9 mouse cellular contexts compared by ENCODE assay signal in the genomic region with DNA sequence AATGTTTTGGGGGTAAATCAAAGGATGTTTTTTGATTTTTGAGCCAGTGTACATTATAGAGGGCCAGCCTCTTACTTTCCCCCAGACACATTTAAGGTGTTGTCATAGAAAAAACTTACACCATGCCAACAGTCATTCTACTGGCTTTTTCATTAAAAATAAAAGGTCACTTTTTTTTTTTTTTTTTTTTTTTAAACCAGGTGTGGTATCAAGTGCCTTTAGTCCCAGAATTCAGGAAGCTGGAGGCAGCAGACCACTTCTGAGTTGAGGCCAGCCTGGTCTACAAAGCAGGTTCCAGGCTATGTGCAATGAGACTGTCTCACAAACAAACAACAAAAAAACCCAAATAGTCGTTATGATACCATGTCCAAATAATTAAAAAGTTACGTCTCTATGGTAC. TPM values are rescaled to one million over a fixed set of nuclear protein-coding genes. Genes with fewer than 3 reads are reported as not detected.
DNase-seq lines count a peak whose midpoint lies in the region; ATAC-seq and TF ChIP-seq lines count a peak whose summit lies in the region.
"Had no signal": no experiment of that assay in that cellular context is flagged by ENCODE, and none has a peak within 500 bp of the region (broad histone marks: within the 10 kb centered on the region; RNA-seq: fewer than 3 reads in every experiment).

No protein-coding gene starts in this region.

- 68% methylated on average over 2 of the region's 2 CpGs for WGBS in heart, embryonic 15.5 days
- WGBS in lung, postnatal 0 days, result 54% methylated on average over 2 of the region's 2 CpGs
- 74% methylated on average over 2 of the region's 2 CpGs for WGBS in forebrain, embryonic 16.5 days
- WGBS in small intestine, adult 2 months, result 10% methylated on average over 2 of the region's 2 CpGs

- no peak for ATAC-seq in heart, embryonic 15.5 days (replicated peaks; ENCODE audit: insufficient number of reproducible peaks, insufficient read depth, low FRiP score, low read depth)
- ATAC-seq in lung, postnatal 0 days, result no peak
- no peak for ATAC-seq in forebrain, embryonic 16.5 days

- H3K36me3 ChIP-seq in heart, embryonic 15.5 days, result 0 out of 2 replicates have a peak, but pooled peaks cover under 1% of the 10 kb centered on the region
- peaks cover 2% of the 10 kb centered on the region; the same call in 1 of the 2 replicates for H3K36me3 ChIP-seq in lung, postnatal 0 days (ENCODE audit: insufficient read depth, low read length)
- H3K36me3 ChIP-seq in forebrain, embryonic 16.5 days (ENCODE audit: control insufficient read depth, insufficient read depth), result no peaks in the 10 kb centered on the region
- peaks cover 33% of the 10 kb centered on the region for H3K36me3 ChIP-seq in small intestine, adult 2 months (ENCODE audit: control insufficient read depth, insufficient read depth, low read length)

- no peaks in the 10 kb centered on the region for H3K9me3 ChIP-seq in heart, embryonic 15.5 days (replicated peaks)
- no peaks in the 10 kb centered on the region for H3K9me3 ChIP-seq in lung, postnatal 0 days (ENCODE audit: low read length)
- H3K9me3 ChIP-seq in forebrain, embryonic 16.5 days (ENCODE audit: control insufficient read depth, low read length), result no peaks in the 10 kb centered on the region

- no peak for TF ChIP-seq POLR2A in small intestine, adult 2 months (IDR thresholded peaks at IDR 0.05; ENCODE audit: low read depth, low read length)

- H3K9ac ChIP-seq in heart, embryonic 15.5 days, result peak overlapping the region; percentile 32
- H3K9ac ChIP-seq in lung, postnatal 0 days (replicated peaks; ENCODE audit: low read depth), result no peak overlapping the region
- no peak overlapping the region for H3K9ac ChIP-seq in forebrain, embryonic 16.5 days (replicated peaks; ENCODE audit: low read depth, low read length)

- no peak overlapping the region for H3K4me3 ChIP-seq in heart, embryonic 15.5 days
- no peak overlapping the region for H3K4me3 ChIP-seq in lung, postnatal 0 days (ENCODE audit: low read depth, low read length)
- no peak overlapping the region for H3K4me3 ChIP-seq in forebrain, embryonic 16.5 days (replicated peaks; ENCODE audit: low read length)
- H3K4me3 ChIP-seq in small intestine, adult 2 months (ENCODE audit: low read depth, low read length), result no peak overlapping the region

- peaks cover 51% of the 10 kb centered on the region for H3K4me1 ChIP-seq in heart, embryonic 15.5 days (replicated peaks)
- H3K4me1 ChIP-seq in lung, postnatal 0 days (ENCODE audit: insufficient read depth, low read depth, low read length), result peaks cover 15% of the 10 kb centered on the region; the same call in 1 of the 2 replicates
- peaks cover 71% of the 10 kb centered on the region for H3K4me1 ChIP-seq in forebrain, embryonic 16.5 days (replicated peaks; ENCODE audit: control insufficient read depth, insufficient read depth, low read length)
- H3K4me1 ChIP-seq in small intestine, adult 2 months (ENCODE audit: control insufficient read depth, insufficient read depth, insufficient read length, low read length), result peaks cover 30% of the 10 kb centered on the region

- intact Hi-C loops in gastrocnemius, postnatal 36 days (cut with DNase I), result no loop called here

- DNase-seq in heart, adult 8-10 months (ENCODE audit: low spot score), result no peak
- DNase-seq in lung, postnatal 0 days (ENCODE audit: low spot score), result no peak
- DNase-seq in lung, postnatal 25 days (ENCODE audit: low spot score), result no peak
- DNase-seq in gastrocnemius, postnatal 36 days, result no peak
- no peak for DNase-seq in cerebellum, postnatal 14 days
- DNase-seq: cerebellum, adult 9-11 months had no signal

- TF ChIP-seq EP300 in lung, postnatal 0 days (IDR thresholded peaks at IDR 0.05), result no peak

- TF ChIP-seq CTCF in lung, postnatal 0 days (IDR thresholded peaks at IDR 0.05), result no peak
- TF ChIP-seq CTCF in small intestine, adult 2 months (IDR thresholded peaks at IDR 0.05; ENCODE audit: extremely low read depth, insufficient read length, insufficient replicate concordance, low read depth, low read length), result no peak

- H3K27me3 ChIP-seq in heart, embryonic 15.5 days, result no peaks in the 10 kb centered on the region
- no peaks in the 10 kb centered on the region for H3K27me3 ChIP-seq in lung, postnatal 0 days (replicated peaks; ENCODE audit: insufficient read depth, low read length)
- H3K27me3 ChIP-seq in forebrain, embryonic 16.5 days (replicated peaks; ENCODE audit: control insufficient read depth, insufficient read depth, low read length), result no peaks in the 10 kb centered on the region
- no peaks in the 10 kb centered on the region for H3K27me3 ChIP-seq in small intestine, adult 2 months (ENCODE audit: control insufficient read depth, insufficient read depth, low read length)

- H3K27ac ChIP-seq in heart, embryonic 15.5 days, result peak overlapping the region; percentile 96
- no peak overlapping the region for H3K27ac ChIP-seq in lung, postnatal 0 days (ENCODE audit: low read length)
- H3K27ac ChIP-seq in forebrain, embryonic 16.5 days (ENCODE audit: low read length), result peak overlapping the region; percentile 35
- peak overlapping the region; percentile 89 for H3K27ac ChIP-seq in small intestine, adult 2 months (ENCODE audit: insufficient read depth, low read depth, low read length)

- H3K4me2 ChIP-seq in heart, embryonic 15.5 days, result peak overlapping the region; percentile 84; the same call in 1 of the 2 replicates
- H3K4me2 ChIP-seq in lung, postnatal 0 days (replicated peaks; ENCODE audit: low read depth, low read length), result peak overlapping the region; percentile 15; the same call in 1 of the 2 replicates
- H3K4me2 ChIP-seq in forebrain, embryonic 16.5 days (ENCODE audit: low read length), result 0 out of 2 replicates have a peak overlapping the region, but pooled peaks have one; percentile 23

RNA-seq across cellular contexts. Expression of gene Irf2bp2, which starts 7.7 kb away (rescaled TPM):
- 10.3 and 10.4 TPM in 2 replicates for polyA plus RNA-seq in heart, embryonic 15.5 days (2015; fragmentation: Nextera tagmentation; extraction: Ambion mirVana)
- total RNA-seq in heart, adult 8-10 months (2022), result 10 to 100 TPM; 41.8 to 60.9 (median 50.3) TPM
- 19.5 and 24.1 TPM in 2 replicates for polyA plus RNA-seq in lung, postnatal 0 days (2015; fragmentation: Nextera tagmentation; extraction: Ambion mirVana)
- polyA plus RNA-seq in forebrain, embryonic 16.5 days (2015; fragmentation: Nextera tagmentation; extraction: Ambion mirVana), result 10.1 and 10.7 TPM in 2 replicates
- 50.5 and 91.6 TPM in 2 replicates for polyA plus RNA-seq in small intestine, adult 2 months (2012; rRNA removed)
- 10 to 100 TPM; 26.5 to 30.1 TPM for total RNA-seq in gastrocnemius, postnatal 36 days (2021)

Comparison
In these comparisons a context has a peak if more than half of its experiments do, and no peak if none do; other contexts are left out.
1. H3K4me2 ChIP-seq: peak in every context shown above with its lines; median percentile 84 in heart, embryonic 15.5 days; 23 in forebrain, embryonic 16.5 days; 15 in lung, postnatal 0 days.